Mouse (Mus musculus) kidney, postnatal 10 days (tissue): ENCODE measurements around the gene Tet3.

Experiments
- DNase-seq: peaks from one replicate; pipeline ENCODE4 v3.0.0; 2021; ENCODE audit warnings: mixed read lengths

The Tet3 gene

GRCm38 (mm10) chr6:83459034-83459644 lies at the start of gene Tet3:
Gene Tet3 (minus strand): TSS chr6:83459084.
- DNase-seq: no peak

DNA sequence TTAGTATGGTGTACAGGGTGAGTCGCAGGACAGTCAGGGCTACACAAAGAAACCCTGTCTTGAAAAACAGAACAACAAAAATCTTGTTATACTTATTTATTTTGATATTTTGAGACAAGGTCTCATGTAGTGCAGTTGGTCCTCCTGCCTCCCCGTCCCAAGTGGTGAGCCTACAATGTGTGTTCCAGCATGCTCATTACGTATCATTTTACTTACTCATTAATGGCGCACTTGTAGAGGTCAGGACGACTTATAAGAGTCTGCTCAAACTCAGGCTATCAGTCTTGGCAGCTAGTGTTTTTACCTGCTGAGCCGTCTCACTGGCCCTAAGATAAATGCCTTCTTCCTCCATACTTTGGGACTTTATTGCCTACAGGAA lies 48.3 kb upstream of the Tet3 start:
- DNase-seq: no peak

- peak; percentile 98 for DNase-seq
These were observed 47.6 kb upstream of the Tet3 start, which contains the start of gene Dguok for GRCm38 (mm10) chr6:83506258-83507167. Gene Dguok (minus strand): TSS chr6:83506969.

DNA sequence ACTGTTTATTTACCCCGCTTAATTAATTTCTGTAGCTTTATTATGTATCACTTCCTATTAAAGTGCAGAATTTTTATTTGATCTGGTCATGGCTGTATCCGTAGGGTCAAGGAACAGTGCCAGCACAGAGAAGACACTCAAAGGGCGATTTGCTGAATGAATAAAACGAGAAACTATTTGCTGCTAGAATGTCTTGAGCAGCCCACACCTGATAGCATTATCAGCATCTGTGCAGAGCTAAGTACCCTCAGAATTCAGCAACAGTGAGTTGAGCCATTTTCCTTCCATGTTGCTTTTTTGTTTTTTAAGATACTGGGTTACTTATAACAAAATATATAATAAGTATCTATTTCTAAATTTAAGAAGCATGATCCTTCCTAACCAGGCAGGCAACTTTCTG lies 46.7 kb upstream of the Tet3 start:
- no peak for DNase-seq

DNA sequence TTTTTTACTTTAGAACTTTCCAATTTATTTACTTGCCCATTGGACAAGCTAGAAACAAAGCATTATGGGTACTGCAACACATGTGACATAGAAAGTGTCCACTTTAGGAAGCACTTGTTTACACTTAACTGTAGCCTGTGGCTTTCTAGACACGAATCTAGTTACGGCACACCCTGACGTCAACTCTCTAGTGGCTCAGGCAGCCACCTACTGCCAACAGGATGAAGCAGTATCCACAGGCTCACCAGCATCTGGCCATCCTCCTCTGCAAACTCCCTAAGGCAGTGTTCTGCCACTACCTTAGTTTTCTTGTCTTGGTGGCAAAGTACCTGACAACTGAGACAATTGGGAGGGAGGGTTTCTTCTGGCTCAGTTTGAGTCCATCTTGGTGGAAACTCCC lies 44.5 kb upstream of the Tet3 start:
- DNase-seq: no peak

DNA sequence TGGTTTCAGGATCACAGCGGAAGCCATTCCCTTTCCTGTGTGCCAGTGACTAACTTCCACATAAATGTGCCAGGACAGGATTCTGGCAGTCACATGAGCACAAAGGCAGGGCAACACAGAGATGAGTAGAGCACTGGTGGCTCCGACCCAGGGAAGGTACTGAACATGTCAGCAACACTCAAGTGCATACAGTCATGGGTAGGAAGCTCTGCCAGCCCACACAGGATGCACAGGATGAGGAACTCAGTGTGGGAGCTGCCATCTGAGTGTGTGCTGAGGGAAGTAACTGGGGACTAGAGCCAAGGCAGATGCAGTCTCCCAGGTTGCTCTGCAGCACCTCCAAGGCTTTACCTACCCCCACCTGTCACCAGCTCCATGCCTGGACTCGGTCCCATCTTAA lies 43.8 kb upstream of the Tet3 start:
- no peak for DNase-seq

DNA sequence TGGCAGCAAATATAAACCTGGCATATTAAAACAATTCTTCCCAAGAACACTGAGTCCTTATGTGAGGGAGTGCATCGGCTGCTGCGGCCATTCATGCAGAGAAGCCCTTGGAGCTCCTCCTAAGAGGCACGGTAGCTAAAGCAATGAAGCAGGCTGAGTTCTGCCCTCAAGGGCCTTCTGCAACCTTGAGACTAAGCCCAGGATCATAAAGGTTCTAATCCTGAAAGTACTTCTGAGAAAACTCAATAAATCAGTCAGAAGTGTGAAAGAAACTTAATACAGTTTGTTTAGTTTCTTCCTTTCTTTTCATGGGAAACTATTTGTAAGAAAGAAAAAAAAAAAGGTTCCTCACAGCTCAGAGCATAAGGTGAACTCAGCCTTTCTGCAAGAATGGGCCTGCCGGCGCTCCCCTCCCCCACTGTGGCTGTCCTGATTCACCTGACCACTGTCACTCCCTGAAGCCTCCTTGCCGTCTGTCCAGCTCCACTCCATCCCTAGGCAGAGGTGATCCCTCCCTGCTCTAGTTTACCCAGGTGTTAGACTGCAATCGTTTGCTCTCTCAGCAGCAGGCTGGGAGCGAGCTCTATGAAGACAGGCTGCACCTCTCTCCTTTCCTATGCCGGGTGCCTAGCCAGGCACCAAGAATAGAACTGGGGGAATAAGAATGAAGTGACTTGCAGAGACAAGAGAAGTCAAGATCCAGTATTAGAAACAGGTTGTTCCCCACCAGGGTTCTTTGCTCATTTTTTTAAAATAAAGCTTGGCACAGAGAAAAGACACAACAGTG lies 42.8 kb upstream of the Tet3 start:
- DNase-seq: no peak

- no peak for DNase-seq
These were observed 41.6 kb upstream of the Tet3 start for GRCm38 (mm10) chr6:83500462-83500861.

DNA sequence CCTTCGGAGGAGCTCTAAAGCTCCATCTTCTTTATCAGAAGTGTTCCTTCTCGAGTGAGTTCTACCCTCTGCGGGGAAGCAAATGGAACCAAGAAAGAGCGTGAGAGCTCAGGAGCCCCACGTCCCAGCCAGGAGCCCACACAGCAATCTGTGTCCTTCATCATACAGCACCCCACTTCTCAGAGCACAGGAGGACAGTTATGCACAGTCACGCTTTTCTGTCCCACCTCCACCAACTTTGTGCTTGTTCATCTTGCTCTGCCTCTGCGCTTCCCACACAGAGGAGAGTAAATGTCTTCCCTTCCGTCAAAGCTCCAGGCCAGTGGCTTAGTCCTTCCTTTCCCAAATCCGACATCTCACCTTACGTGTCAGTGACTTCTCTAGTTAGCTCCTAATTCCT lies 40.2 kb upstream of the Tet3 start:
- DNase-seq: no peak

GRCm38 (mm10) chr6:83496753-83497710 lies 38.1 kb upstream of the Tet3 start:
- peak; percentile 59 for DNase-seq

DNA sequence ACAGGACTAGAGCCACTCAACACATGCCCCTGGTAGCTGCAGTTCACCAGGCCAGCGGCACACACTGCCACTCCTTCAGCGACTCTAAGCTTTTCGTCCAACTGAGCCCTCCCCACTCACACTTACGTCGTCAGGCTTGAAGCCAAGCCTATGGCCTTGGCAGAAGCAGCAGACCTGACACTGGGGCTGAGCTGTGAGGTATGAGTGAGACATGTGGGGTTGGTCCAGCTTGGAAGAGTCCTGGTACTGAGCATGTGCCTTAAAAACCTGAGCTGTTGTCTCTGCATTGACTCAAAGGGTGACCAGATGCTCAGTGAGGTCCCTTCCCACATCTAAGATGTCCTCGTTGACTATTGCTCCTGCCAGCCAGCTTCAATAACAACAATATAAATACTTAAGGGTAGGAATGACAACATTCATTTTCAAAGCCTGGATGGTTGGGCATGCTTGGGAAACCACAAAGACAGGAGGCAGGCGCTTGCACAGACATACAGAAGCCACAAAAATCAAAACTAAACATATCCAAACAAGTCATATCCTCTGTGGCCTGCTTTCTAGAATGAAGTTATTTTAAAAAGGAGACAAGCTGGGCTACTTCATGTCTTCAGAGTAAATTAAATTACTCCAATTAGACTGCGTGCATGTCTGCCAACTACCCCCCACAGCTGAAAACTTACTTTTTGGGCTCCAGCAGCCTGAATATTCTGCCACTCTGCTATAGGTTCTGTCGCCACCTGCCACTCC lies 37.3 kb upstream of the Tet3 start:
- no peak for DNase-seq

GRCm38 (mm10) chr6:83490622-83491021 lies 31.7 kb upstream of the Tet3 start:
- no peak for DNase-seq

DNA sequence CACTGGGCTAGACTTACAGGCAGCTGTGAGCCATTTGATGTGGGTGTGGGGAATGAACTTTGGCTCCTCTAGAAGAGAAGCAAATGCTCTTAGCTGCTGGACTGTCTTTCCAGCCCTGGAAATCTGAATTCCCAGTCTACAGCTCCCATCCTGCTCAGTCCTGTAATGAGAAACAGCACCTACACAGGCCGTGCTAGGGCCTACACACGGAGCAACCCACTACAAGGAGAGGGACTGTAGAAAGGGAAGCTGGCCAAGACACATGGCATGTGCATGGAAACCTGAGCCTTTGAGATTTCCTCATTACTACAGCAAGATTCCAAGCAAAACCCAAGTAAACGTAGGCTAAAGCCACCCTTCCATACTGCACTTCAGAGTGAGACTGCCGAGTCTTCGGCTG lies 29.3 kb upstream of the Tet3 start:
- DNase-seq: no peak

DNA sequence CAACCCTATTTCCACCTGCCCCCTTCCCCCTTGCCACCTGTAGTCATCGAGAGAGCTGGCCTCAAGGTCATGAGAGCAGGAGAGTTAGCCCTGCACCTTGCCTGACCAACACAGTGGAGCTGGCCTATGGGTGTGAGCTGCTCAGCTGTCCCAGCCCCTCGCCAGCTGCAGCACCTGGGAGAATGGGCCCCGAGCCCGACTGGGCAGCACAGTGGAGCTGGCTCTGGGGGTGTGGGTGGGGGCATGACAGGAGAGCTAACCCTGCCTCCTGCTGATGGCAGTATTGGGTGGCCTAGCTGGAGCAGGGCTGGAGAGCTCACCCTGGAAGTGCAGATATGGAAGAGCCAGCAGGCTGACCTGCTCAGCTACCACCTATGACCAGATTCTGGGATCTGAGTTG lies 28.4 kb upstream of the Tet3 start:
- DNase-seq: no peak

- DNase-seq: no peak
These were observed 27.0 kb upstream of the Tet3 start for GRCm38 (mm10) chr6:83485854-83486253.

GRCm38 (mm10) chr6:83483776-83484175 lies 24.9 kb upstream of the Tet3 start:
- DNase-seq: no peak

GRCm38 (mm10) chr6:83482418-83483085 lies 23.7 kb upstream of the Tet3 start:
- DNase-seq: no peak

- no peak for DNase-seq
These were observed 21.3 kb upstream of the Tet3 start for GRCm38 (mm10) chr6:83480019-83480655.

GRCm38 (mm10) chr6:83479193-83479592 lies 20.3 kb upstream of the Tet3 start:
- DNase-seq: no peak

GRCm38 (mm10) chr6:83478628-83479027 lies 19.7 kb upstream of the Tet3 start:
- no peak for DNase-seq

- no peak for DNase-seq
These were observed 19.3 kb upstream of the Tet3 start for GRCm38 (mm10) chr6:83478217-83478616.
